Mouse (Mus musculus) retina, postnatal 7 days (tissue): ENCODE data around the gene Spns3.

ENCODE experiments used
- DNase-seq: peaks from one replicate; pipeline ENCODE4 v3.0.0-alpha.2; 2012; ENCODE audit warnings: low read depth, low spot score

Spns3 gene

DNA sequence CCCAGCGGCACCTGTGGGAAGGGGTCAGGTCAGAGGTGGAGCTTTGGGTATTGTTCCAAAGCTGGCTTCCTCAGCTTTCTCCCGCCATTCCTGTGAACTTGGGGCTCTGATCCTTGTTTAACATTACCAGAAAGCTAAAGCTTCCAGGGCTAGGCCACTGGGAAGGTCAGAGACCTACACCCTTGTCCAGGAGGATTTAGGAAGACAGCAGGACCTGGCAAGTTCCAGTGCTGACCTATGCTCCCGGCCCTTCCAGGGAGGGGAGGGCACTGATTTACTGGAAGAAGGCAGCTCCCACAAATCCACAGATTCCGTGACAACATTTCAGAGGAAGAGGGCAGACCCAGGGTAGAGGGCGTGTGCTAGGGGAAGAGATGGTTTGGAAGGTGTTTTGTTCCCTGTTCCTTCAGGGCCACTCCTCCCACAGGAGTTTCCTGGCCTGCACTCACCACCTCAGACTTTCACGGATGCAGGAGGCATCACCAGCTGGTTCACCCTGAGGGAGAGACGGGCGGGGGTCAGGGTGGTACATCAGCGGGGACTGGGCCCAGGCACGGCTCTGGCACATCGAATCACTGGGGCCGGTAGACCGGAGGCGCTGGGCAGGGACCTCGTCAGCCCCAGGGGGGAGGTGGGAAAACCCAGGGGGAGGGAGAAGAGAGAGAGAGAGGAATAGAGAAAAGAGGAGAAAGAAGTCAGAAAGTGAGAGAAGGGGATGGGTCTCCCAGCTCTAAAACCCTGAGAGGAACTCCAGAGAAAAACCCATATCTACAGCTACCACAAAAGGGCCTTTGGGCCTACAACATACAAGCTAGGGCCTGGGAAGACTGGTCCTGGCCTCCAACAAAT is 97.0 kb downstream of the Spns3 start:
- no peak for DNase-seq

DNA sequence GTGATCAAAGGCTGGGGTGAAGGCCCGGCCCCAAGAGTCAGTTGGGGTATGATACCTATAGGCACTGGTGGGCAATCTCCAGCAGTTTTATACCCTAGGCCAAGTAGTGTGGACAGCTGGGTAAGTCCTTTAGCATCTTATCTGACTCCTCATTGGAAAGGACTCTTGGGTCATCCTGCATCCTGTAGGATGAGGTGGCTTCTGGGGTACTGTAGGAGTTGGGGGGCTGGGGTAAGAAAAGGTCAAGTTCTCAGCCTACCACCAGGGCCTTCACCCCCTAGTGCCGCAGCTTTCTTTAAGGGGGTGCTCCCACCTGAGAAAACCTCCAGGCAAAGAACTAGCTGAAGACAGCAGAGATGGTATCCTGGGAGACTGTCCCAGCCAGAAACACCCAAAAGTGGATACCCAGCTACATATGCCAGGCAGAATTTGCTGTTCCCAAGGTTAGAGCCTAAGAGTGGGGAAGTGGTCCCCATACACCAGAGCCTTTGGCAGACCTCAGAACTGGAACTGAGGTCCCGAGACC is 98.1 kb downstream of the Spns3 start:
- no peak for DNase-seq

DNA sequence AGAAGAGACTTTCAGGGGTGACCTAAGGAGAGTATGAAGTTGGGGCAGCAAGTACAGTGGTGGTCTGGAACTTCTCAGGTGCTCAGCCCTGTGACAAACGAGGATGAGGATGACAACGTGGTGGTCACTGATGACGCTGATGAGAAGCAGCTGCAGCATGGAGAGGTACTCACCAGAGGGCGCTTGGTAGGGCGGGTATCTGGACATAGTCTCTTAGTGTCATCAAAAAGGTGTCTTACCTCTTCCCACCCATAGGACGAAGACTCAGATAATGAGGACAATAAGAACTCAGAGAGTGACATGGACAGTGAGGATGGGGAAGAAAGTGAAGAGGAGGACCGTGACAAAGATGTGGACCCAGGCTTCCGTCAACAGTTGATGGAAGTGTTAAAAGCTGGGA is 102.8 kb downstream of the Spns3 start:
- no peak for DNase-seq

DNA sequence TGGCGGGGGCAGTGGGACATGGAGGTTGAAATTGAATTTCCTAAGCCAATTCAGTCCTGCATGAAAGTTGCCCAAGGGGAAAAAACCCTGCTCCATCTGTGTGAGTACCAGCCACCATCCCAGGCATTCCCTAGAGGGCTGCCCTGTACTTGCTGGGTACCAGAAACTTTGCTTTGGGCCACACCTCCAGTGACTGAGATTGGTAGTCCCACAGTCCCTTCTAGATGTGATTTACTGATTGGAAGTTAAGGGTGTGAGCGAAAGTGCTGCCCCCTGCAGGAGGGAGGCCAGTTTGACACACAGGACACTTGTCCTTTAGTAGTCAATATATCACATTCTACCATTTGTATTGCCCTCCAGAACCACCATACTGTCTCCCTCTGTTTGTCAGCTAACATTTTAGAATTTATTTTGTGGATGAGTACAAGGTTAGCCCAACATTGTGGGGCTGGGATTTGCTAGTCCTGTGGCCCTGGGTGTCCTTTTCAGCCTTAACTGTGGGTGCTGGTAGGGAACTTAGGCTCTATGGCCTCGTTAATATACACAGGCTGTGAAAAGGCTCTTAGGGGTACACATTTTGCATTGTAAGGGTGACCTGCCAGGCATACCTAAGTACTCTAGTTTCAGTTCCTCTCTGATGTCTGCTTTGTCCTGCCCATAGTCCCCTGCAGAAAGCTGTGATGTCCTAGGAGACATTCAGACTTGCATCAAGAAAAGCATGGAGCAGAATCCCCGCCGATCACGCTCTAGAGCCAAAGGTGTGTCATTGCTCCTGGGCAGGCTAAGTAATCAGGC is 103.8 kb downstream of the Spns3 start:
- no peak for DNase-seq
